Mouse (Mus musculus) liver, embryonic 14.5 days (tissue): ENCODE measurements at regions not wholly inside any gene's neighbourhood (a gene's known extent, or its start where the extent isn't known, plus 50 kb on each side); places are given as distances from the start of the nearest gene placed in this dataset.

Source experiments
- ATAC-seq: fragments of 200-750 bp; cut with Nextera tagmentation; 2 replicates; pipeline ENCODE4 v1.8.0; 2017; ENCODE audit warnings: moderate number of reproducible peaks, mild to moderate bottlenecking, moderate library complexity; ENCODE audit not compliant: insufficient read depth
- DNase-seq, 3 experiments: peaks; one replicate each; pipeline ENCODE4 v3.0.0-alpha.2; 2012 to 2013; ENCODE audit warnings: low read depth in 3 of 3, low spot score in 3 of 3
- H3K27ac ChIP-seq: fragments of 300-500 bp; sonication (generic); 2 replicates; pipeline ENCODE4 v1.5.1; 2014; ENCODE audit warnings: moderate library complexity, mild to moderate bottlenecking, control low read depth, inconsistent platforms
- H3K27me3 ChIP-seq: fragments of 300-500 bp; sonication (generic); 2 replicates; pipeline ENCODE4 v1.6.1; 2014; ENCODE audit warnings: mild to moderate bottlenecking, low read length, moderate library complexity; ENCODE audit not compliant: control insufficient read depth, insufficient read depth
- H3K36me3 ChIP-seq: fragments of 300-500 bp; sonication (generic); replicated peaks from 2 replicates; pipeline ENCODE4 v1.6.1; 2014; ENCODE audit warnings: low read depth; ENCODE audit not compliant: control insufficient read depth, insufficient read depth
- H3K4me1 ChIP-seq, 2 experiments: fragments of 200-500 bp in 1 of 2; fragments of 300-500 bp in 1 of 2; sonication (generic) in 1 of 2; replicated peaks; 2 replicates each; pipeline ENCODE4 v1.6.1; 2012 to 2014; ENCODE audit warnings: antibody characterized with exemption in 1 of 2, inconsistent platforms in 1 of 2, low read length in 1 of 2; ENCODE audit not compliant: control insufficient read depth in 2 of 2, insufficient read depth in 2 of 2
- H3K4me2 ChIP-seq: fragments of 300-500 bp; sonication (generic); 2 replicates; pipeline ENCODE4 v1.6.1; 2014; ENCODE audit warnings: low read depth, mild to moderate bottlenecking, control low read depth, moderate library complexity
- H3K4me3 ChIP-seq, 2 experiments: fragments of 200-500 bp in 1 of 2; fragments of 300-500 bp in 1 of 2; sonication (generic) in 1 of 2; 2 replicates each; pipeline ENCODE4 v1.5.1; 2012 to 2014; ENCODE audit warnings: low read depth in 2 of 2, low read length in 2 of 2, mild to moderate bottlenecking in 2 of 2, control low read depth in 1 of 2, inconsistent platforms in 1 of 2, moderate library complexity in 1 of 2; ENCODE audit not compliant: insufficient read depth in 1 of 2
- H3K9ac ChIP-seq: fragments of 300-500 bp; sonication (generic); replicated peaks from 2 replicates; pipeline ENCODE4 v1.6.1; 2014; ENCODE audit warnings: mild to moderate bottlenecking, control low read depth, moderate library complexity
- H3K9me3 ChIP-seq: fragments of 300-500 bp; sonication (generic); 2 replicates; pipeline ENCODE4 v1.6.1; 2016; ENCODE audit warnings: low read length, mixed read lengths; ENCODE audit not compliant: control insufficient read depth
- CTCF ChIP-seq: IDR thresholded peaks from 2 replicates; pipeline ENCODE4 v1.5.1; 2016; ENCODE audit warnings: antibody characterized with exemption, low read depth, control low read depth
- EP300 ChIP-seq: IDR thresholded peaks from 2 replicates; pipeline ENCODE4 v1.6.1; 2016; ENCODE audit warnings: antibody characterized with exemption, low read depth
- WGBS: fragments of 180-500 bp; shearing (Covaris S2); extraction: QIAGEN DNeasy Blood & Tissue Kit; methylation state at CpG from one replicate; pipeline ENCODE4 v1.1.7; 2014; ENCODE audit not compliant: insufficient replicate concordance; 5-methylcytosine and 5-hydroxymethylcytosine counted together

DNA sequence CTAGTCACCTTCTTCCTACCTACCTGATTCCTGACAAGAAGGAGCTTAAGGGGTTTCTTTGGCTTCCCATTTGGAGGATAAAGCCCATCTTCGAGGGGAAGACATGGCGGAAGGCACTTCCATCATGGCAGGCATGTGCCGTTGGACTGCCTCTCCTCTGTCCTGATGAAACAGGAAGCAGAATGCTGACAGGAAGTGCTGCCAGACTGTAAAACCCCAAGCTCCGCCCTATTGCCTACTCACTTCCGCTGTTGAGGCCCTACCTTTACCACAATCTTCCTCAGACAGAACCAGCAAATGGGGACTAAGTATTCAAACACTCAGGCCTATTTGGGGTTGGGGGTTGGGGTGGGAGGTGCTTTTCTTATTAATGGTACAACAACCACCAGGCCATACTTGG is 104.1 kb downstream of the Mex3b start:
- ATAC-seq (no peak), DNase-seq (no peak)
- Histone ChIP-seq H3K36me3 (no peaks in the 10 kb centered on the region), H3K27ac (no peak overlapping the region), H3K9me3 (no peaks in the 10 kb centered on the region), H3K9ac (no peak overlapping the region), H3K4me1 (no peaks in the 10 kb centered on the region), H3K4me3 (no peak overlapping the region), H3K27me3 (no peaks in the 10 kb centered on the region), H3K4me2 (no peak overlapping the region)
- TF ChIP-seq CTCF = no peak
- TF ChIP-seq EP300 = no peak
- WGBS = 48% methylated on average over 5 of the region's 5 CpGs

DNA sequence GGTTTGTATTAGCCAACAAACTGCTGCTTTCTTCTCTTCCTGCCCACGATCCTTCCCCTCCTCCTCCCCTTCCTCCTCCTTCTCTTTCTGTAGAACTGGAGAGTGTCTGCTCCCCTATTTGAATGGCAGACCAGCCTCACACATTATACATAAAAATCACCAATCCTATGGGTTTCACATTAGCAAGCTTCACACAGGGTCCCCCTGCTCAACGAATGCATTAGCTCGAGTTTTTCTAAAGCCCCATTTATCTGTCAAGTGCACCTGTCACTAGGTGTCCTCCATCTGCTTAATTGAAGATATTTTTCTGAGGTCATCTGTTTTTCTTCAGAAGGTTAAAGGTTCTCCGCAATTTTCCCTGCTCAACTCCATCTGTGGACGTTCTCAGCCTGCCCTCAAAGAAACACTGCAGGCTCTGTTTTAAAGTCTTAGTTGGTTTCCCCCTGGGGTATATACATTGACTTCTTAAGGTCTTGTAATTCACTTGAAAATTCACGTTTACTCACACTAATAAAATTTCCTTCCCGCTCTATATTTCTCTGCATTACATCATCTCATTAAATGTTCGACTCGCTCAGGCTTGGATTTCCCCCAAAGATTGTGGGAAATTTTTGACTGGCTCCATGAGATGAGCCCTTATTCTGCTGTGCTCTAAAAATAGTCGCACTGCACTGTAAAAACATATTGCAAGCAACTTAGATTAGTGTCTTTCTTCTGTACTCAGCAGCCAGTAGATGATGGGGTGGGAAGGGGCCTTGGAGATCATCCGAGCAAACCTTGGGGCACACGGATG is 105.3 kb downstream of the Mex3b start:
- TF ChIP-seq EP300 (no peak), CTCF (no peak)
- no peak for ATAC-seq
- Histone ChIP-seq H3K4me1 (no peaks in the 10 kb centered on the region), H3K27me3 (no peaks in the 10 kb centered on the region), H3K27ac (no peak overlapping the region), H3K4me3 (no peak overlapping the region), H3K9ac (no peak overlapping the region), H3K4me2 (no peak overlapping the region), H3K36me3 (no peaks in the 10 kb centered on the region), H3K9me3 (no peaks in the 10 kb centered on the region)
- no peak for DNase-seq
- 67% methylated on average over 12 of the region's 12 CpGs for WGBS

DNA sequence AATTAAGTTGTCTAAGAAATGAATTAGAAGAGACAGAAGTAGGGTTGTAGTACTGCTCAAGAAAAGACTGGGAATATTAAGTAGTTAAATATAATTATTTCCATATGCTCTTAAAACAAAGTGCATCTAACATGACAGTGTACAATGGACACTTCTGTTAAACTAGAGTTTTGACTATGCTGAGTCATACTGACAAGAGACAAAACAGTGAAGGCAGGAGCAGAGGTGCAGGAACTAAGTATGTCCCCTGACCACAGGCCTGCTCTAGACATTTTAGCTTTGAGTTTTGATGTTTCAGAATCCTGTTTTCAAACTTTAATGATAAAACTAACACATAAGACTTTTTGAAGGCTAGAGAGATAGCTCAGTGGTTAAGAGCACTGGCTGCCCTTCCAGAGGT is 123.6 kb downstream of the Mex3b start:
- no peaks in the 10 kb centered on the region for H3K36me3 ChIP-seq

DNA sequence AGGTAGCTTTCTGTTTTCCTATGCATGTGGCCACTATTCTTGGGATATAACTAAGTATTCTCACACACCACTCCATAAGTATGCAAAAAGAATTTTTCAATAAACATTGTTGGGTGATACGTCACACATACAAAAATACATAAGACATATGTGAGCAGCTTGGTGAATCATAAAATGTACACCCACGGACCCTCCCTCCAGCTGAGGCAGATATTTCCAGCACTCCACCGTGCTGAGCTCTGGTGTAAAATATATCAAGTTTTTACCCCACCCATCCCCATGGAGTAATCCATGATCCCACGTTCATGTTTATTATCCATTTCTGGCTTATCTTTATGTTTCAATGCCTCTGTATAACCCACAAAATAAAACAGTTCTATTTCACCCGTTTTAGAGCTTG is 126.0 kb downstream of the Mex3b start:
- ATAC-seq (no peak), DNase-seq (no peak)
- Histone ChIP-seq H3K4me1 (no peaks in the 10 kb centered on the region), H3K4me2 (no peak overlapping the region), H3K27ac (no peak overlapping the region), H3K9me3 (no peaks in the 10 kb centered on the region), H3K9ac (no peak overlapping the region), H3K27me3 (no peaks in the 10 kb centered on the region), H3K36me3 (no peaks in the 10 kb centered on the region), H3K4me3 (no peak overlapping the region)
- WGBS = 53% methylated on average over 5 of the region's 5 CpGs
- no peak for TF ChIP-seq CTCF
- no peak for TF ChIP-seq EP300

More for the DNA sequence above, 123.6 kb downstream of the Mex3b start:
- Histone ChIP-seq H3K4me1 (no peaks in the 10 kb centered on the region), H3K9me3 (no peaks in the 10 kb centered on the region), H3K27ac (no peak overlapping the region), H3K27me3 (no peaks in the 10 kb centered on the region), H3K4me3 (no peak overlapping the region), H3K9ac (no peak overlapping the region), H3K4me2 (no peak overlapping the region)
- ATAC-seq (no peak), DNase-seq (no peak)
- no peak for TF ChIP-seq CTCF
- no peak for TF ChIP-seq EP300

DNA sequence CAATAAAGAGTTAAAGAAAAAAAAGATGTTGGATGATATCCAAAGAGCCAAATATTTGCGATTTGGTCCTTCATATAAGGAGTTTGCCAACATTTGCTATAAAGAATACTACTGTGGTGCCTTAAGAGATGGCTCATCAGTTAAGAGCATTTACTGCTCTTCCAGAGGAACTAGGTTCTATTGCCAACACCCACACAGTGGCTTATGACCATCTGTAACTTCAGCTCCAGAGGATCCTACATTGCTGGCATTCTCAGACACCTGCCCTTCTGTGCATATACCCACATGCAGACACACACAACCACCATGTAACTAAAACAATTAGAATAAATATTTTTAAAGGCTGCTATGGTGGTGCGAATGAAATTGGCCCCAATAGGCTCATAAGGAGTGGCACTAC is 131.7 kb downstream of the Mex3b start:
- no peaks in the 10 kb centered on the region for H3K27me3 ChIP-seq
- no peaks in the 10 kb centered on the region for H3K4me1 ChIP-seq
- H3K9me3 ChIP-seq = no peaks in the 10 kb centered on the region
- ATAC-seq (no peak), DNase-seq (no peak)
- no peak overlapping the region for H3K27ac ChIP-seq
- 61% methylated on average over 2 of the region's 2 CpGs for WGBS
- no peak overlapping the region for H3K4me3 ChIP-seq
- no peak overlapping the region for H3K9ac ChIP-seq
- no peaks in the 10 kb centered on the region for H3K36me3 ChIP-seq
- TF ChIP-seq EP300 (no peak), CTCF (no peak)
- no peak overlapping the region for H3K4me2 ChIP-seq
